Mouse (Mus musculus) 3T3-L1 (cell line): ENCODE measurements around the gene Apol7e.
"Not testable (repeated sequence)": the region's sequence is repeated elsewhere in the genome, so short reads cannot be mapped to it uniquely, and the experiment has no call there.

Source experiments
- DNase-seq: peaks from one replicate; pipeline ENCODE4 v3.0.0-alpha.2; 2015; ENCODE audit warnings: low read depth, low spot score

The Apol7e gene

DNA sequence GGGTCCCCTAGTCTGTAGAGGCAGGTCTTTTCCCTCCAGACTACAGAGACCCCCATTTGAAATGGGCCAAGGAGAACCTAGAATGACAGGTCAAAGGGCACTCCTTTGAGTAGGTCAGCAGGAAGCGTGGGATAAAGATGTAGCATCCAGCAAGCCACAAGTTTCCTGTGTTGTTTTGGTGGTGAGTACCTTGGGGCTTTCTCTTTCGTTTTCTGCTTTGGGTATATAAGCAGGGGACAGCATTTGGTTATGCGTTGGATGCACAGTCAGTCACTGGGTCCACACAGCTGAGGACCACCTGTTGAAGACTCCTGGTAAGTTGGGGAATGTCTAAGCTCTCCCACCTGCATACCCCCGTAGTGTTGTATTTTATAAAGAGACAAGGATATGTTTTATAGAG is at the start of gene Apol7e:
Gene Apol7e (plus strand): TSS at position 202 of the 400 bp plus-strand sequence.
- not testable (repeated sequence) for DNase-seq

DNA sequence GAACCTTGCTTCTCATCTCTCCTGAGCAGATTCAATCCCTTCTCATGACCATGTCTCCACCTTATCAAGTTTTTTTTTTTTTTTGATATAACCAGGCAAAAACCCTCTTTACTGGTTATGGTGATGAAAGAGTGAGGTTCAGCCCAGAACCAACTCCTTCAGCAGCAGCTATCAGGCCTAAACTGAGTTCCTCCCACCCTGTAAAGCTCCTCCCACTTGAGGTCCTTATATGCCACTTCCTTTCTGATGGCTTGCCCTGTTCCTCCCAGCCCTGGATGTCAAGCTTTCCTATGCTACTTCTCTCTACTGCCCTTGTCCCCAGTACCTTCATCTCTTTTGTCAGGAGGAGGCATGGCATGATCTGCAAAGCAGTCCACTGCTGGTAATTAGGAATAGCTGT is 47.5 kb upstream of the Apol7e start:
- DNase-seq, result not testable (repeated sequence)

- DNase-seq, result not testable (repeated sequence)
Measured at GRCm38 (mm10) chr15:77659773-77660172, 38.9 kb upstream of the Apol7e start.

DNA sequence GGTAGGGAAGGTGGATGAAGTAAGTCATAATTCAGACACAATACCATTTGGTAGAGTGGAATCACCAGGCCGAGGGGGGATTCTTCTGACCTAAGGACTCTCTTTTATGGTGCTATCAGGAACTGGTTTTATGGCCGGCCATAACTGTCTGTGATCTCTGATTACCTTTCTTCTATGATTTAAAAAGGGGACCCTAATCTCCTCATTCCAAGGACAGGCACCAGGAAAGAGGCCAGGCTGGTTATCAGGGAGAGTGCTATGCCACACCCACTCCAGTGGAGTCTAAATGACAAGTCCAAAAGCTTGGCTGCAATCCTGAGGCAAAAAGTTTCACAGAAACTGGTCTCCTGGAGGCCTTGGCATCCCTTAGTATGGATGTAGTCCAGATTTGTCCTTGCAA is 36.8 kb upstream of the Apol7e start:
- not testable (repeated sequence) for DNase-seq

- DNase-seq, result not testable (repeated sequence)
Measured at GRCm38 (mm10) chr15:77674081-77674480, 24.6 kb upstream of the Apol7e start.

- DNase-seq, result not testable (repeated sequence)
Measured at GRCm38 (mm10) chr15:77683944-77684343, 14.7 kb upstream of the Apol7e start.

DNA sequence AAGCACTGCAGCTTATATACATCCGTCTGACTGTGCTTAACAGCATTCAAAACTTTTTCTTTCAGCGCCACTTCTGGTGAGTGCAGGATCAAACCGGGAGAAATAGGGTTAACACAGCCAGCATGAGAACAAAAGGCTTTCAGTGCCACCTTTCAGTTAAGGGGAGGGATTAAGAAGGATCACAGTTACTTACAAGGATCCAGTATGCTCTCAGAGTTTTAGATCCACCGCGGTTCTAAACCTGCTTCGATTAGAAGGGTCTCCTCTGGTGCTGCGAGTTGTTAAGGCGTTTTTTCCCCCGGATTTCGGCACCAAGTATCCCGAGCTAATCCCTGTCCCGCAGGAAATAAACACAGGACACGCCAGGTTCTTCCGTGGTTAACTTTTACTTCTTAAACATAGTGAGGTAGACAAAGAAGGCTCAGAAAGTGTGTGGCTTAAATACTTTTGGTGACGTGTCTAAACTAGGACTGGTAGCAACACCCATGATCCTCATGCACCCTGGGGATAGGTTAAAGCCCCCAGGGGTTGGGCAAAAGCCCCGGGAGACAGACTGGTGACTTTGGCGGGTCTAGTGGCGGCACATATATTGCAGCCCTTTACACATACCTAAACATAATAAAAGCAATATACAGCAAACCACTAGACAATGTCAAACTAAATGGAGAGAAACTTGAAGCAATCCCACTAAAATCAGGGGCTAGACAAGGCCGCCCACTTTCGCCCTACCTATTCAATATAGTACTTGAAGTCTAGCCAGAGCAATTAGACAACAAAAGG is 6.9 kb upstream of the Apol7e start:
- not testable (repeated sequence) for DNase-seq

- DNase-seq, result peak; percentile 52
Measured at GRCm38 (mm10) chr15:77694687-77695295, 3.9 kb upstream of the Apol7e start.

DNA sequence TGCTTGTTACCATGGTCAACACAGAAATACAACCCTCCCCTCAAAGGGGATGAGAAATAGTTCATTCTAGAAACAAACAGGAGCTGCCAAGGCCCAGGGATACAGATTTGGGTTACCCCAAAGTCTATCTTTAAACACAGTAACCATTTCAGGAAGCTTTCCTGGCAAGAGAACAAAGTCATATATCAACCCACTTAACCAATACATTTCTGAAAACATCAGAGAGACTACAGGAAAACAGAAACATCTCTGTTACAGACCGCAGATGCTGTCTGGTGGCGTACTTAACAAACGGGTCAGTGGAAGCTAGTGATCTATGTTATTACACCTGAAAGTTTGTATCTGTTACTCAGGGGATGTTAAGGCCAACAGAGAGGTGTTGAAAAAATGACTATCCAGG is 6.6 kb downstream of the Apol7e start:
- not testable (repeated sequence) for DNase-seq

- not testable (repeated sequence) for DNase-seq
Measured at GRCm38 (mm10) chr15:77708936-77709335, 10.3 kb downstream of the Apol7e start.

GRCm38 (mm10) chr15:77718240-77718639 is 19.6 kb downstream of the Apol7e start:
- DNase-seq, result not testable (repeated sequence)

GRCm38 (mm10) chr15:77721509-77721908 is 22.9 kb downstream of the Apol7e start:
- not testable (repeated sequence) for DNase-seq

DNA sequence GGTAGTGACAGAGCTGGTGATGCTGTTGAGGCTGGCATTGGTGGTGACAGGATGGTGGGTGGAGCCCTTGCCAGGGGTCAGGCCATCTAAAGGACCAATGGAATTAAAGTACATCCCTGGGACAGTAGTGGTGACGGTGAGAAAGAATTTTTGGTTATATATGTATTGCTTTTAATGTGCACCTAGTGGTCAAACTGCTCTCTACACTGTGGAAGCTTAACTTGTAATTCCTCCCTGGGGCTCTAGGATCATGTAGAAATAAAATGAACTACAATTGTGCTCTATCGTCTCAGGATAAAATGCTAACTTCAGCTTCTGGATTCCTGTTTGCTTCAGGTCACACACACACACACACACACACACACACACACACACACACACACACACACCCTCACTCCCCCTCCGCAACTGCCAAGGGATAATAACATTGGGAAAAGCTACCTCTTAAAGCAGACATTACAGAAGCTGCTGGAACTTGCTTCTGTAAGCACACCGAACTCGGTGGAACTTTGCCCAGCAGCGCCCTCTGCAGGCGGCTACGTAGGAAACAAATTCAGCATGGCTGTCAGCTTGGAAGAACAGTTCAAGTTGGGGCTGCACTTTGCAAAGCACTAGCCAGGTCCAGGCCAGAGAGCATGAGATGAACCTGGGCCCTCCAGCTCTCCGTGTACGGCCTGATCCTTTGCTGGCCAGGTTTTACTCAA is 25.7 kb downstream of the Apol7e start:
- not testable (repeated sequence) for DNase-seq

DNA sequence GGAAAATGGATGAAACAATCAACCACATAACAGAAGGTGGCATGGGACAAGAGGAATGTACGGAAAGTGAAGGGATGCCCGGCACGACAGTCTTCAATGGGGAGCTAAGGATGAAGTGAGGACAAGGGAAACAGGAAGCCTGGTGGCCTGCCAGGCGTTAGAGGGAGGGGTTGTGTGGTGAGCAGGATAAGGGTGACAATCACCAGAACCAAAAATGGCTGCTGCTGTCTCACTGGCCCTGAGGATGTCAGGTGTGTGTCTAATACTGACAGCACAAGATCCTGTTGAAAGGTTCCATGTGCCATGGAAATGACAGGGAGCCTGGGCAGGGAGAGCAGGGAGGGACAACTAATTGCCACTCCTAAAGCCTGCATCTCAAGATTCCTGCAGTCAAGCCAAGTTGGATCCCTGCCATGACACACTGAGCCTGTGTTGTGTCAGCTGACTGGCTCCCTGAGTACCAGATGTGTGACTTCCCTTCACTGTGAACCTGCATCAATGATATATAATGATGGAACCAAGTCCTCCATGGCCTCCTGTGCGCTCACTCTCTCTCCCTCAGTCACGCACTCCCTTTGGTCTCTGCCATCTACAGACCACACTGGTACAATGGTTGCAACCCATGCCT is 26.9 kb downstream of the Apol7e start:
- DNase-seq, result peak; percentile 71

GRCm38 (mm10) chr15:77727139-77727538 is 28.5 kb downstream of the Apol7e start:
- peak; percentile 63 for DNase-seq

GRCm38 (mm10) chr15:77727745-77728144 is 29.1 kb downstream of the Apol7e start:
- DNase-seq, result not testable (repeated sequence)

GRCm38 (mm10) chr15:77728739-77729138 is 30.1 kb downstream of the Apol7e start, which contains the start of gene Apol9b:
TSS of gene Apol9b (plus strand) at chr15:77729039.
- not testable (repeated sequence) for DNase-seq

GRCm38 (mm10) chr15:77731605-77732004 is 32.9 kb downstream of the Apol7e start:
- DNase-seq, result no peak

DNA sequence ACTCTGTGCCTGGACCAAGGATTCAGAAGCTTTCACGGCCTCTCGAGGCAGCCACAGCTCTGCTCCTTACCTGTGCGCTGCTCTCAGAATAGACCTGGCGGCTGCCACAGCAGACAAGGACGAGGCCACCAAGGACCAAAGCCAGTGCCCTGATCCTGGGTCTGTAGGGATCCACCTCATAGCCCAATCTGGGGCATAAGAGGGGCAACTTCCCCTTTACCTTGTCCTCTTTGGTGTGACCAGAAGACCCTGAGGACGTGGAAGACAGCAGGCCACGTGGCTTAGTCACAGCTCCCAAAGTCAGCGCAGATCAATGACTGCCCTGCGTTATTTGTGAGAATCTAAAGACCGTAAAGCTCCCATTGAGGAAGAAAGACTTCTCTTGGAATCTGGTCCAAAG is 34.2 kb downstream of the Apol7e start:
- not testable (repeated sequence) for DNase-seq

DNA sequence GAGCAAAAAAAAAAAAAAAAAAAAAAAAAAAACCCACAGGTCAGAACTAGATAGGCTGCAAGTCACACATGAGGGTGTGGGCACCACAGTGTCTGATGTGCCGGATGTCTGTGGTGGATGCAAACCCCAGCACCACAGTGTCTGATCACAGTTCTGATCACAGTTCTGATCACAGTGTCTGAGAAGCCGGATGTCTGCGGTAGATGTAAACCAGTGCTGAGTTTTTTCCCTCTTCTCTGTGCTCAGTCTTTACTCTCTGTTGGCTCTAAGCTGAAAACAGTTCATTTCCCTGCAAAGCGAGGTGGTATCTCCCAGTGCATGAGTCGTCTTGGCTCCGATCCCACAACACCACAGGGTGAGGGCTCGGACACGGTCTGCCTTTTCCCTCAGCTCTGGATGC is 34.7 kb downstream of the Apol7e start:
- DNase-seq, result peak; percentile 61

GRCm38 (mm10) chr15:77733903-77734302 is 35.2 kb downstream of the Apol7e start:
- DNase-seq, result not testable (repeated sequence)
